Mouse (Mus musculus): ENCODE data around the gene Slpi. TPM values are rescaled to one million over a fixed set of nuclear protein-coding genes. Genes with fewer than 3 reads are reported as not detected.

Slpi gene
- total RNA-seq, 2 experiments from 2014 or later, result 9.1 to 13.2 TPM

DNA sequence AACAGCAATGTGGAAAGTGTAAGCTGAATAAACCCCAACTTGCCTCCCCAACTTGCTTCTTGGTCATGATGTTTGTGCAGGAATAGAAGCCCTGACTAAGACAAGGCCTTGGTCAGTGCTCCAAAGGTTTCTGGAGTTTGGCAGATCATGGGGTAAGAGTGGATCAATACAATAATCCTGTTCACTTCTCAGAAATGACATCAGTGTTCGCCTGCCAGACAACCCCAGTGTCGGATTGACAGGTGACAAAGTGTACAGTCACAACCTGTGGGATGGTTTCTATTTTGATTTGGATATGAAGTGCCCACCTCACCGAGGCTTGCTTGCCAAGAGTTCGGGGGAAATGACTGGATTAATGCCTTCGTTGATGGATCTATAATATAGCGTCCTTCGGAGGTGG, 32.4 kb upstream of the Slpi start:
- DNase-seq, result no peak

DNA sequence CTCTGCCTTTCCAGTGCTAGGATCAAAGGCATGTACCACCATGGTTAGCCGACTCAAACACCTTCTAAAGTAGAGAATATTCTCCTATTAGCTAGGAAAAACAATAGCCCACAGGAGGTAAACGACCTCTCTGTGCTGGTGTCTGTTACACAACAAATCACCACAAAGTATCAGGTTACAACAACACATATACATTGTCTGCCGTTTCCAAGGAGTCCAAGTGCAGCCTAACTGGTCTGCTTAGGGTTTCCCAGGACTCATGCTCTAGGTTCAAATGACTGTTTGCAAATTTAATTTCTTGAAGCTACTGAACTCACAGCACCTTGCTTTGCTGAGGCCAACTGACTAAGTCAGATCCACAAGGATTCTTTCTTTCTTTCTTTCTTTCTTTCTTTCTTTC, 30.6 kb upstream of the Slpi start:
- no peak for DNase-seq

DNA sequence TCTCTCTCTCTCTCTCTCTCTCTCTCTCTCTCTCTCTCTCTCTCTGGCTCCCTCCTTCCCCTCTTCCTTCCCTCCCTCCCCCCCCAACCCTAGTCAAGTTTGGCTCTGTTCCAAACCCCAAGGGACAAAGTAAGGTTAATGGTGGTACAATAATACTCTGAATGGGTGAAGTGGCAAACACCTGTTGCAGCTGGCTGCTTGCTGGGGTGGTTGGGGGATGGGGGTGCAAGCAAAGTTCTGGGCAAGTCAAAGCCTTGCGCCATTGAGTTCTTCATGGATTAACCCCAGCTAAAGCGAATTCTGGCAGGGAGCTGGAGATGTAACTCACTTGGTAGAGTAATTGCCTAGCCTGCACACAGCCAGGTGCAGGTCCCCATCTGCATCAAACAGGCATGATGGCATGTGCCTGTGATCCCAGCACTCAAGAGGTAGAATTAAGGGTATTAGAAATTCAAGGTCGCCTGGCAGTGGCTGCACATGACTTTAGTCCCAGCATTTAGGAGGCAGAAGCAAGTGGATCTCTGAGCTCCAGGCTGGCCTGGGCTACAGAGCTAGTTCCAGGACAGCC, 29.5 kb upstream of the Slpi start:
- DNase-seq, result no peak

DNA sequence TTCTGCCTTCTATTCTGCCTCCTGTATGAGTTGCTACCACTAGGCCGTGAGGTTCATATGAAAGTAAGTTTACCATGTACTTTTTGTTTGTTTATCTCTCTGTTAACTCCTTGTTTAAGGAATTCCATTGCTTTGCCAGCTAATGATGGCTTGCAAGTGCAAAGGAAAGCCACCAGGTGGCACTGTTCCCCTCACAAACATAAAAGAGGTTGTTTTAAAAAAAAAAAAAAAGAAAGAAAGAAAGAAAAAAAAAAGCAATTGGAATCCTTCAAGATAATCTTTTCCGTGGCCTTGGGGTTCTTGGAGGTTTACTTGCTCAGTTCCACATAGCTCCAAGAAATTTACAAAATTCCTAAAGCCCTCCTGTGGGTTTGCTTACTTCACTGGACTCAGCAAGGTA, 28.3 kb upstream of the Slpi start:
- peak; percentile 56 for DNase-seq

DNA sequence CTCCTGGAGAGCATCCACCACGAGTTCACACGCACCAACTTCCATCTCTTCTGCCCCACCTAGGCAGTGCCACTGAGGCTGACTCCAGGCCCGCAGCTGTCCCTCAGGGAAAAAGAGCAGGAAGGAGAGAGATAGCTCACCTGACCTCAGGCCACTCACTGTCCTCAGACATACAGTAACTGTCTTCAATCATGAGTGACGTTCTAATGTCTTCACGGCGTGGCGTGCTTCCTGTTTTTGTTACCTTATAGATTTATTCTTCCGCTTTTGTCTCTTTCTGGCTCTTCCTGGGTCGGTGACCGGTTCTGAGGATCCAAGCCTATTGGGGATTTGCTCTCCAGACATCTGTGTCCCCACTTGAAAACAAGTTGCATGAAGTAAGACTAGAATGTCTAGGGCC, 25.7 kb upstream of the Slpi start:
- DNase-seq, result no peak

DNA sequence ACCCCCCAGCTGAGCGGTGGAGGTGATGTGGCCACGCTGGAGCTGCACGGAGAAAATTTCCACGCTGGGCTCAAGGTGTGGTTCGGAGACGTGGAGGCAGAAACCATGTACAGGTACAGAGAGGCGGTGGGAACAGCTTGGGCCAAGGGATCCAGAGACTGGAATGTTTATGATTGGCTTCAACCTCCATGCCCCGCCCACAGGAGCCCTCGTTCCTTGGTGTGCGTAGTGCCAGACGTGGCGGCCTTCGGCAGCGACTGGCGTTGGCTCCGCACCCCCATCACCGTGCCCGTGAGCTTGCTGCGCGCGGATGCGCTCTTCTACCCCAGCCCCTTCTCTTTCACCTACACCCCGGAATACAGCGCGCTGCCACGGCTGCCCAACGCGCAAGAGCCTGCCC, 25.3 kb upstream of the Slpi start:
- no peak for DNase-seq

DNA sequence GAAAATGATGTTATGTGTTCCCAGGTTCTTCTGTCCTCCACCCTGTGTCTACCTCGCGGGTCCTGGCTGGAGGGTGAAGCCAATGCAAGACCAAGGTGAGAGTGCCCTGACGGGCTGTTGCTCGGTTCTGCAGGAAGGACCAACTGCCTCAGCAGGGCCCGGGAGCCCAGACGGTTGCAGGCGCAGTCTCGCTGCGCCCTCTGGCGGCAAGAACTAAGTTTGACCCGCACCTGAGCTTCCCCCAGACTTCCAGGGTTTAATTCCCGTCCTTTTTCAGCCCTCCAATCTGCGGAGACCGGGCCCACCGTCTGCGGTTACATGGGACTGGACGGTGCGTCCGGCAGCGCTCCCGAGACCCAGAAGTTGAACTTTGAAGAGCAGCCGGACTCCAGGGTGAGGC, 18.8 kb upstream of the Slpi start:
- peak; percentile 82 for DNase-seq

DNA sequence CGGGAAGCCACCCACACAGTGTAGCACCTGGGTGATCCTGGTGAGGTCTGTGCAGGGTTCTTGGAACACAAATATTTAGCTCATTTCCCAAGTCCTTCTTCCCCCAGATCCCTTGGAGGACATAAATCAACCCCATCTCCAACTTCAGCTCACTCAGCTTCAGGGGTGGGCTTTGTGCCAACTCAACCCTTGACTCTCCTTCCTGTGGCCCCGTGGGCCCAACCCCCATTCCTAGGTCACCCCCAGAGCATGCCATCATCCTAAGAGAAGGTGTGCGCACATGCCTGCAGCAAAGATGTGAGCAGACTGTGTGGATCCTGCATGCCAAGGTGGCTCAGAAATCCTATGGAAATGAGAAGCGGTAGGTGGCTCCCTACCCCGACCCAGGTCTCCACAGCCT, 16.6 kb upstream of the Slpi start:
- no peak for DNase-seq

DNA sequence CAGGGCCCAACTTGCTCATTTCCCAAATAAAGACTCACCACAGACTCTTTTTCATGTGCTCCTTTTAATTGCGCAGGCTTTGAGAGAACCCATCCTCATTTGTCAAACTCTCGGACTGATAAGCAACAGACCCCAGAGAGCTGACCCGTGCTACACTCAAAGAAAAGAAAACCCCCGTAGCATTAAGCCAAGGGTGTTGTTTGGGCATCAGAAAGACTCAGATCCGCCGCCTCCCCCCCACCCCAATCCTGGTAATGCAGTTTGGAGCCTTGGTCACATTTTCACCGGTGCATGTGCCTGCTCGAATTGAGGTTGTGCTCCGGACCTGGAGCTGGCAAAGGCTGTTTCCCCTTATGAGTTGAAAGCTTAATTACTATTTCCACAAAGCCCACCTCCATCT, 16.2 kb upstream of the Slpi start, which contains the start of gene Matn4:
Gene Matn4 (minus strand): TSS at position 101 of the 400 bp plus-strand sequence.
- DNase-seq, result no peak

DNA sequence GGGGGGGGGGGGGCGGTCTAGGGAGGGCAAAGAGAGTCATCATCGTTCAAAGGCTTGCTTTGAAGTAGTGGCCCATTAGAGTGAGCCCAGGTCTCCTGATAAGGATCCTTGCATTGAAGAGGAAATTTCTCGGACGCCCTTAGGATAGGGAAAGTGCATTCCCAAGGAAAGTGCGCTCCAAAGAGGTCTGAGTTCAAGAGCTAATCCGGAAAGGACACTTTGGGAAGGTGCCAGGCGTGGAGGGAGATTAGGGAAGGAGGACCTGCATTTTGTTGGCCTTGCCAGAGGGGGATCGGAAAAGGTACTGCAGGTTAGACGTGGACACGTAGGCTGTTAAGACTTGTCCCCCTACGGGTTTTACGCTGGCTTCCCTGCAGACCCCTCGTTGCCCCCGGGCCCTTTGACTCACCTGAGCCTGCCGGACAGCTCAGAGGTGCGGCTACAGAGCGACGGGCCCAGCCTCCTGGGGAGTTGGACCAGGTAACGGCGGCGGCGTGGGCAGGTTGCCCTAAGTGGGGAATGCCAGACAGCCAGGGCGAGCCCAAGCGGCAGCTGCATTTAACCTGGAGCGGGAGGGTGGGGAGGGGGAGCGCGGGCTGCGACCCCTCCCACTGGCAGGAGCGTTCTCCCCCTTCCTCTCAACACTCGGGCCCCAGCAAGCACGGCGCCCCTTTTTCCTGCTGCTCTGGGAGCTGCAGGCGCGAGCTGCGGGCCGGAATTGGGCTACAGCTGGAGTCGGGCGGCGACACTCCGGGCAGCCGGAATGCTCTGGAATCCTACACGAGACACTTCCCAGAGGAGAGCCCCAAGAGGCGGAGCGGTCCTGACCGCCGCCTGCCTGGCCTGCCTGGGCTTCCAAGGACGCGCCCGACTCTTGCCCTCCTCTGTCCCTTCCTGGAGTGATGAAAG, 15.4 kb upstream of the Slpi start:
- DNase-seq, result peak; percentile 64

DNA sequence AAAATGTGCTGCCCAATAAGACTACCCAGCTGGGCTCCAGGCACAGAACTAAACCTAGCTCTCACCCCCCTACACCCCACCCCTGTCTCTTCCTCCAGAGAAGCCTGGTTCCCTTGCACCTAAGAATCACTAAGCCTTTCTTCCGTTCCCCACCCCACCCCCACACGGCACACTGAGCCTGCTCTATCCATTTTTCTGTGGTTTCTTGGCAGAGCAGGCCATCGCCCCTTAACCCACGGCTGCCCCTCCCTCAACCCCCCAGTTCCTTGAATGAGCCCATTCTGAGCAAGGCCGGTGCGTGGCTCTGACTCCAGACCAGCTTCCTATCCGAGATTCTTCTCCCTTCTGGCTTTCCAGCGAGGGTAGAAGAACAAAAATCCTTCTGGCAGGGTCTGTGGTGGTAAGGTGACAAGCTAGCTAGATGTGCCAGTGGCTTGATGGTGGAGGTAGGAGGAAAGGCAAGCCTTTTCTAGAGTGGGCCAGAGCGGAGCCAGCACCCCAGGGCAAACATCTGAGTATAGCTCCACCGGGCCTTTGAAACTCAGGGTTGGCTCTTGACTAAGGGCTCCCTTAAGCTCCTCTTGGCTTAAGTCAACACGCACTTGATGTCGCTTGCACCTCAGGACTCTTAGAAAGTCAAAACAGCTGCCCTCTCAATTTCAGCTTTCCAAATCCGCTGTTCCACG, 14.6 kb upstream of the Slpi start:
- DNase-seq, result no peak

DNA sequence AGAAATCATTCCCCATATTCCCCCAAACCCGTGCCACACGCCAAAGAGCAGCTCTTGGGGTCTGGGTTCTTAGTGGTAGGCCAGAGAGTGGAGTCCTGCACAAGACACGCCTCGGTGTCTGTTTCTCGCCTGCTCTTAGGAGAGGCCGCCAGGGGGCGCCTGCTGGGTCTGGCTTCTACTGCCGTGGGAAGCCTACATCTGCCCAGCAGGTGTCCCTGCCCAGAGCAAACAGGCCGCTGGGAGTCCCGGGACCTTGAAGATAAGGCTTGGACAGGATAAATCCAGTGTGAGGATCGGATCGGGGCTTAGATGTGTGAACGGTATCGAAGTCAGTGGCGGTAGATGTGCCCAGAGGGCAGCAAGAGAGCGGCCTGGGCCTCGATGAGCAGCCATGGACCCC, 14.0 kb upstream of the Slpi start, which contains the start of gene Rbpjl:
Gene Rbpjl (plus strand): TSS at position 236 of the 400 bp plus-strand sequence.
- DNase-seq, result peak; percentile 88

DNA sequence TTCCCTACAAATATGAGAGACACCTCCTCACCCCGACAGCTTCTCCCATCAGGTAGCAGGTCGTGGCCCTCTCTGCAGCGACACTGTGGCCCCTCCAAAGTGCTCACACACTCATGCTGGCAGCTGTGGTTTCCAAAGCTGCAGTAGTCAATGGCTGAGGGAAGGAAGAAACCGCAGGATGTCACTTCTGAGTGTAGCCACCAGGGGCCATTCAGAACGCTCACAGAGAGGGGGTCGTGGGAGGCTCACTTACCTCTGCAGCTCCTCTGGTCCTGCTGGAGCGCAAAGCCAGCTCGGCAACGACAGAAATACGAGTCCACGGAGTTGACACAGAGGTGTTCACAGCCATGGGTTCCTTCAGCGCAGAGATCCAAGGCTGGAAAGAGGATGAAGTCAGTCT, 8.0 kb upstream of the Slpi start:
- no peak for DNase-seq

DNA sequence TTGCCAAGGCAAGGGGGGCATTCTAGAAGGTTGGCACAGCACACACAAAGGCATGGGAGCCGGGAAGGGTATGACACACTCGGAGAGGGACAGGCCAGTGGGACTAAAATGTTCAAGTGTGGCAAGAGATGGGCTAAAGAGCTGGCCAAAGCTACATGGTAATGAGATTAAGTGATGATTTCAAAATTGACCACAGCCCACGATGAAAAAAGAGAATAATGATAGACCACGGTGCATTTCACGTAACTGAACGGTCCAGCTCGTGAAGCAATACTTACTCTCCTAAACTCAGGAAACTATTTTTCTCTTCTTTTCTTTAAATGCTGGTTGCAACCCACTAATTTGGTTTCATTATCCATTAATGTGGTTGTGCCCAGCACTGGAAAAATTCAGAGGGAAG, 7.2 kb upstream of the Slpi start:
- no peak for DNase-seq

DNA sequence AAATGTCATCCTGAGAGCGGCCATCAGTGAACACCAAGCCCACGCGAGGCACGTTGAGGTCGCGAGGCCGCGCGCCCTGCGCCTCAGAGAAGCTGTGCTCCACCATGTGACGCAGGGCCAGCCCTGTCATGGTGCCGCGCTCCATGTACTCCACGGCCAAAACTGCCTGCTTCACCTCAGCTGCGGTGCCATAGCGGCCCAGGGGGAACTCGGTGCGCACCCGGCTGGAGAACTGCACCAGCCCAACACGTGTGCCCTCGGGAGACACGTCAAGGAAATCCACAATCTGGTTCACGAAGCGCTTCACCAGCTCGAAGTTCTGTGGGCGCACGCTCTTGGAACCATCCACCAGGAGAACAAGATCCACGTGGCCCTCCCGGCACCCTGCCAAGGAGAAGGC, 4.2 kb upstream of the Slpi start:
- no peak for DNase-seq

DNA sequence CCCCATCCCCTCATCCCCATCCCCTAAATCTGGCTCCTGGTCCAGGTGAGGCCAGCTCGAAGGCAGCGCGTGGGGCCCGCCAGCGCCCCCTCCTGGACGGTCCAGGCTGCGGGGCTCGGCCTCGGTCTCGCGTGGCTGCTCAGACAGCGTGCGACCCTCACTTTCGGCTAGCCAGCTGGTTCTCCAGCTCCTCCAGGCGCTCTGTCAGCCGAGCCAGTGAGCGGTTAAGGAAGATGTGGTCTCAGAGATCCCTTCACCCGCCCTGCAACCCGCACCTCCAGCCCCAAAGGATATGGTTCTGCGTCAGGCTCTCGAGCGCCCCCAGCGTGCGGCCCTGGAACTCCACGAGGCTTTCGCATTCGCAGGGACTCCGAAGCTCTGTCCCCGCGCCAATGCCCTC, 604 bp upstream of the Slpi start:
- peak; percentile 93 for DNase-seq

DNA sequence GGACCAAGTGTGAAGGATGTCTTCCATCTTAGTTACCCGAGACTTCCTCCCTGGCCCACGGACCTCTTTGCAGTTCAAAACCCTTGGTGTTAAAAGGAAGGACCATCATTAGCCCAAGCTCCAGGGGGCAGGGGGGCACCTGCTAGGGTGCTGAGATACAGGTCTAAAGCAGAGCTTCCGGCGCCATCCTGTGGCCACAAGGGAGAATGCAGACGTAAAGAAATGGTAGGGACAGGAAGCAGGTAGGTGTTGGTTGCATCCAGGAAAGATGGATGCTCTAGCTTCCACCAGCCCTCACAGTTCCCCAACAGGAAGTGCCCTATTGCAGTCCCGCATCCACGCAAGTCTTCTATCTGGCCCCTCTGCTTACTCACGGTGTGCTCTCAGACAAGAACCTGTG, 1.9 kb downstream of the Slpi start:
- DNase-seq, result peak; percentile 54

DNA sequence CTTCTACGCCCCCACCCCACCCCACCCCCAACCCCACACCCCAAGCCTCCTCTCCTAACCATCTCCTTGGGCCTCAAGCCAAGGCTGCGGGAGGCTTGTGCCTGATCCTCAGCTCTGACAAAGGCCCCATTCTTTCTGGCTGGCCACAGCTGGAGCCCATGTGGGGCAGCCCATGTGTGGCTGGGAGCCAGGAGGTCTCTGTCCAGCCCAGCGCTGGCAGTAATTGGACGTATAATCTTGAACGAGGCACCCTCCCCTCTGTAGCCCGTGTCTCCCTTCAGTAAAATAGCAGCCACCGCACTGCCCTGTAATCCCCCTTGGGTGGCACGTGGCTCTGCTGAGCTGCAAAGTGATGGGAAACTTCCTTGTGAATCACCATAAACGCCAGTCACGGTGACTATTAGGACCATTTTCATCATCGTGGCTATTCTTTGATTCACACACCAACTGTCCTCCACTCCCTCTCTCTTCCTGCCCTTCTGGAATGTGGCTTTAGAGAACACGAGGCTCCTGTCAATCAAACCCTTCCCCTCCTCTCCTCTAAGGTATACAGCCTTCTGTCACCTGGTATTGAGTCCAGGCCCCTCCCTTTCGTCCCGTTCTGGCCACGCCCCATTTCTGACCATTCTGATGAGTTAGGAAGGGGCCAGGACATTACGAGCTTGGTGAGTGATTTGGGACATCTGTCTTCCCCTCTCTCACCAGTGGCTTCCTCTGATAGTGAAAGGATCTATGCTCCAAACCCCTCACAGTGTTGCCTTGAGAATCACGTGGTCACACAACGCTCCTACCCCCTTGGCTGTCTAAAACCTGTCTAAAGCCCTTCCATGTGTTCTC, 2.8 kb downstream of the Slpi start:
- no peak for DNase-seq

DNA sequence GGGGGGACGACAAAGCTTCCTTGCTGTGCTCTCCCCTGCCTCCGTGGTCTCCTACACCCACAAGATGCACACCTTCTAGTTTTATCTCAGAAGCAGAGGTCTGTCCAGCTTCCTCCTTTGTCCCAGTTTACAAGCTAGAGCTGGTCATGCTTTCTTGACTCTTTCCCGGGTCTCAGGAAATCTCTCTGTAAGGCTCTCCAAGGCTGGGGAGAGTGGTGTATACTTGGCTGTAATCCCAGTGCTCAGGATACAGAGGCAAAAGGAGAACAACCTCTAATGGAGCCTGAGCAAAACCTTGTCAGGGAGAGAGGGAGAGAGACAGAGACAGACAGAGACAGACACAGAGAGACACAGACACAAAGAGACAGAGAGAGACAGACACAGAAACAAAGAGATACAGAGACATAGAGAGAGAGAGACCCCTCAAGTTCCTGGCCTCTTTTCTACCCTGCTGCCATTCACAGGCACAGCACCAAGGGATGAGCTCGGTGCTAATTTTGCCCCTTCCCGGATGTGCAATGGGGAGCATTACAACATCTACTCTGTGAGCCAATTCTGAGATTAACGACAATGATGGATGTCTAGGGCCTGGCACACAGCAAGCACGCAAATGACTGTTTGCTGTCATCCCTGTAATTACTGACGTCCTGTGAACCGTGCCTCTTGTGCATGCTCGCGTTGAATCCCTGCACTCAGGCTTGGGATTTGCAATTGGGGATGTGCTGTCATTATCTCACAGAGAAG, 5.1 kb downstream of the Slpi start:
- DNase-seq, result peak; percentile 26

DNA sequence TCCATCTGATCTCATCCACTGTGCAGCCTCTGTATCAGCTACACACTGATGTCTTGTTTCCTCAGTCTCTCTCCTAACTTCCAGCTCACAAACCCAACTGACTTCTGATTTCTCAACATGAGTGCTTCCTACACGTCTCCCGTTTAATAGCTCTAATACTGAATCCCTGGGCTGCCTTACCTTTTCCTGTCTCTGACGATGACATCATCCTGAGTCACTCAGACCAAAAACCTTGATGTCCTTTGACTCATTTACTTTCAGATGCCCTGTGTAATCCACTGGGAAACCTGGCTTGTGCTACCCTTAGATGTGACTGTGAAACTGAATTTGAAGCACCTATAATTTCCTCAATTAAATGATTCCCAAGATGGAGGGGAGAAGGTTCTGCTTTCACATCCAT, 5.9 kb downstream of the Slpi start:
- no peak for DNase-seq

DNA sequence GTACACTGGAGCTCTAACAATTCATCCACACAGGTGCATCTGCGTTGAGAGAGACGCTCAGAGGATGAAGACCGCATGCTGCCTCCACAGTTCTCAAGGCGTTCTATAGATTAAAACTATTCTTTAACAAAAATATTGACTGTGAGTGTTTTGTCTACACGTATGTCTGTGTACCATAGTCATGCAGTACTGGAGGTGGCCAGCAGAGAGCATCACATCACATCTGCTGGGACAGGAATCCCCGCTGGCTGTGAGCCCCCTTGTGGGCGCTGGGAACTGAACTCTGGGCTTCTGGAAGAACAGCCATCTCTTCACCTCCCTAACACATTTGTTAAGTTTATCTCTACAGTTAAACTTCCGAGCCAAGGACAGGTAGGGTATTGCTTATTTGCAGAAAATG, 7.2 kb downstream of the Slpi start:
- DNase-seq, result no peak

Measured in adrenal gland, postnatal 10 days (tissue).